Mouse (Mus musculus) v-Abl transformed pro-B cells (cell line): ENCODE results near the gene Dennd6a.

ENCODE experiments used
- in situ Hi-C, 2 experiments: fragments of 400-800 bp; cut with MboI; formaldehyde crosslinking; loops; one replicate each; pipeline ENCODE4 v1.15.1; 2025; ENCODE audit not compliant: unreplicated experiment in 2 of 2

The Dennd6a gene

GRCm38 (mm10) chr14:26569880-26570279 is 3.8 kb upstream of the Dennd6a start:
- in situ Hi-C loops: no loop called here

- in situ Hi-C loops: no loop called here
These were observed 1.5 kb upstream of the Dennd6a start for GRCm38 (mm10) chr14:26571951-26572675.

- in situ Hi-C loops: loop anchor here (5.0 kb wide), 2 partner anchors 39 to 44 kb away; partner anchors contain the start of gene Slmap (in 1 of the 2)
These were observed 2.7 kb downstream of the Dennd6a start for GRCm38 (mm10) chr14:26576255-26576780.

GRCm38 (mm10) chr14:26578791-26579191 is 5.1 kb downstream of the Dennd6a start:
- in situ Hi-C loops: loop anchor here (5.0 kb wide), 2 partner anchors 41 to 46 kb away; partner anchors contain the start of gene Slmap (in 1 of the 2)

- in situ Hi-C loops: loop anchor here (5.0 kb wide), 3 partner anchors 42 to 48 kb away; partner anchors contain the start of gene Slmap (in 1 of the 2)
These were observed 6.0 kb downstream of the Dennd6a start for GRCm38 (mm10) chr14:26579346-26580343.

GRCm38 (mm10) chr14:26583645-26584044 is 10.0 kb downstream of the Dennd6a start:
- in situ Hi-C loops: loop anchor here in 1 of 2 experiments (5.0 kb wide), 1 partner anchor 44 kb away; no protein-coding TSS in a partner anchor

- in situ Hi-C loops: no loop called here
These were observed 13.5 kb downstream of the Dennd6a start for GRCm38 (mm10) chr14:26587116-26587515.

GRCm38 (mm10) chr14:26591353-26591752 is 17.7 kb downstream of the Dennd6a start:
- in situ Hi-C loops: no loop called here

- in situ Hi-C loops: no loop called here
These were observed 19.7 kb downstream of the Dennd6a start for GRCm38 (mm10) chr14:26593281-26593895.

GRCm38 (mm10) chr14:26595167-26595566 is 21.5 kb downstream of the Dennd6a start:
- in situ Hi-C loops: no loop called here

- in situ Hi-C loops: no loop called here
These were observed 22.2 kb downstream of the Dennd6a start for GRCm38 (mm10) chr14:26595695-26596365.

GRCm38 (mm10) chr14:26605354-26605753 is 31.7 kb downstream of the Dennd6a start:
- in situ Hi-C loops: loop anchor here in 1 of 2 experiments (10.0 kb wide), 1 partner anchor 111 kb away; no protein-coding TSS in a partner anchor

- in situ Hi-C loops: loop anchor here in 1 of 2 experiments (10.0 kb wide), 1 partner anchor 115 kb away; no protein-coding TSS in a partner anchor
These were observed 36.0 kb downstream of the Dennd6a start for GRCm38 (mm10) chr14:26609674-26610073.

- in situ Hi-C loops: no loop called here
These were observed 37.0 kb downstream of the Dennd6a start for GRCm38 (mm10) chr14:26610689-26611088.

GRCm38 (mm10) chr14:26625301-26625700 is 51.6 kb downstream of the Dennd6a start:
- in situ Hi-C loops: loop anchor here in 1 of 2 experiments (5.0 to 25.0 kb wide), 2 partner anchors 43 to 737 kb away; no protein-coding TSS in a partner anchor

GRCm38 (mm10) chr14:26626605-26627140 is 53.0 kb downstream of the Dennd6a start:
- in situ Hi-C loops: loop anchor here in 1 of 2 experiments (5.0 to 25.0 kb wide), 2 partner anchors 44 to 736 kb away; no protein-coding TSS in a partner anchor

- in situ Hi-C loops: loop anchor here in 1 of 2 experiments (5.0 to 25.0 kb wide), 2 partner anchors 105 to 725 kb away; partner anchors contain the start of gene Slmap
These were observed 63.6 kb downstream of the Dennd6a start for GRCm38 (mm10) chr14:26637025-26637850.
